Mouse (Mus musculus) thymus, adult 2 months (tissue): ENCODE measurements at regions not wholly inside any gene's neighbourhood (a gene's known extent, or its start where the extent isn't known, plus 50 kb on each side); places are given as distances from the start of the nearest gene placed in this dataset.

Experiments
- CTCF ChIP-seq: fragments of 200-500 bp; IDR thresholded peaks from 2 replicates; pipeline ENCODE4 v1.5.1; 2012; ENCODE audit warnings: mild to moderate bottlenecking, control low read depth, low read length, moderate library complexity, borderline replicate concordance; ENCODE audit not compliant: control insufficient read depth, poor library complexity, insufficient read depth; ENCODE audit errors: extremely low read depth
- POLR2A ChIP-seq: fragments of 200-500 bp; IDR thresholded peaks from 2 replicates; pipeline ENCODE4 v1.6.1; 2012; ENCODE audit warnings: mild to moderate bottlenecking, low read length, control low read depth, moderate library complexity; ENCODE audit not compliant: control insufficient read depth, poor library complexity, insufficient read depth; ENCODE audit errors: extremely low read depth

DNA sequence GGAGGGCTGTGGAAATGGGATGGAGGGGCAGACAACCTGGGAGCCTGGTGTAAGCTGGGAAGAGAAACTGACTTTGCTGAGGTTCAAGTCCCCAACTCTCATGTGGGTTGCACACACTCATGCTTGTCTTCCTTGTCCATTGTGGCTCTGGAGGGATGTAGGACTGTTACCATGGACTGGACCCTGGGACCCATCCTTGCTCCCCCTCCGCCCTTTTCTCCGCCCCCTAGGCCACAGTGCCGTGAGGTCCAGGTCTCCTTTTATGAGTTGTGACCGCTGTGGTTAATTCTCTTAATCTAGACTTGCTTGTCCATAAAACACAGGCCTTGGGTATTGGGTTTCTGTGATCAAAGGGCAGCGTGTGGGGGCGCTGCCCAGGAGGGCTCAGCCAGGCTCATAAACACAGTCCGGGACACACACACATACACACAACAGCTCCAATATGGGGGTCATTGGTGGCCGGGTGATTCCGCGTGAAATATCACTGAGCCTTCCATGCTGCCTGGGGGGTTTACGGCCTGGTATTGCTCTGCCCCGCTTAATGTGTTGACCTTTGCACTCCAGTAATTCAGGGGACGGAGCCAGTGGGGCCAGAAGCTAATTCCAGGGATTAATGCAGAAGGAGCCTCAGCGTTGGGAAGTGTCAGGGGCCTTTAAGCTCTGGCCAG, 268.7 kb downstream of the Med13l start:
- TF ChIP-seq POLR2A: no peak
- no peak for TF ChIP-seq CTCF
